Mouse (Mus musculus) CH12.LX (cell line): ENCODE measurements around the gene Wdfy2. TPM values are rescaled to one million over a fixed set of nuclear protein-coding genes. Genes with fewer than 3 reads are reported as not detected.

Experiments
- DNase-seq: peaks from one replicate; pipeline ENCODE4 v3.0.0-alpha.2; 2013; ENCODE audit errors: extremely low read depth
- H3K27ac ChIP-seq: 2 replicates; pipeline ENCODE4 v1.5.1; 2012; ENCODE audit warnings: low read depth, mild to moderate bottlenecking, control low read depth, moderate library complexity; ENCODE audit not compliant: insufficient read depth
- H3K27me3 ChIP-seq: replicated peaks from 2 replicates; pipeline ENCODE3; 2012; ENCODE audit warnings: inconsistent platforms
- H3K36me3 ChIP-seq, 2 experiments: replicated peaks in 1 of 2; 2 replicates each; pipeline versions ENCODE3 to v1.6.1; 2012; ENCODE audit warnings: inconsistent platforms in 1 of 2, low read length in 1 of 2, mild to moderate bottlenecking in 1 of 2, mixed read lengths in 1 of 2, moderate library complexity in 1 of 2; ENCODE audit not compliant: control insufficient read depth in 1 of 2, insufficient read depth in 1 of 2
- H3K4me1 ChIP-seq, 2 experiments: 2 replicates each; pipeline ENCODE4 v1.6.1; 2012; ENCODE audit warnings: inconsistent platforms in 1 of 2, moderate library complexity in 1 of 2; ENCODE audit not compliant: insufficient read depth in 2 of 2, control insufficient read depth in 1 of 2
- H3K4me2 ChIP-seq: 2 replicates; pipeline ENCODE4 v1.6.1; 2012; ENCODE audit warnings: low read depth, mild to moderate bottlenecking, control low read depth; ENCODE audit not compliant: poor library complexity, insufficient read depth, severe bottlenecking
- H3K4me3 ChIP-seq, 3 experiments: fragments of 150-350 bp in 1 of 3; sonication (generic) in 1 of 3; replicated peaks in 1 of 3; 2 replicates each; pipeline versions ENCODE3 to v1.5.1; 2011 to 2012; ENCODE audit warnings: low read depth in 2 of 3, low read length in 2 of 3, mild to moderate bottlenecking in 2 of 3, moderate library complexity in 2 of 3, control low read depth in 1 of 3, improper control_type of control experiment in 1 of 3, inconsistent platforms in 1 of 3, mixed read lengths in 1 of 3; ENCODE audit not compliant: poor library complexity in 1 of 3
- H3K79me2 ChIP-seq: replicated peaks from 2 replicates; pipeline ENCODE4 v1.6.1; 2012; ENCODE audit warnings: mild to moderate bottlenecking, moderate library complexity; ENCODE audit not compliant: control insufficient read depth, poor library complexity, insufficient read depth, severe bottlenecking; ENCODE audit errors: extremely low read depth
- H3K9ac ChIP-seq: 2 replicates; pipeline ENCODE4 v1.6.1; 2012; ENCODE audit warnings: low read depth, mild to moderate bottlenecking, control low read depth, moderate library complexity; ENCODE audit not compliant: insufficient read depth
- H3K9me3 ChIP-seq: replicated peaks from 2 replicates; pipeline ENCODE3; 2012; ENCODE audit warnings: low read length, inconsistent platforms, mixed read lengths
- CTCF ChIP-seq, 2 experiments: IDR thresholded peaks in 1 of 2; conservative IDR thresholded peaks in 1 of 2; 2 replicates each; pipeline ENCODE4 v1.5.1; 2011 to 2012; ENCODE audit warnings: low read depth in 2 of 2, low read length in 2 of 2, improper control_type of control experiment in 1 of 2, inconsistent platforms in 1 of 2, mild to moderate bottlenecking in 1 of 2, moderate library complexity in 1 of 2
- ELF1 ChIP-seq: IDR thresholded peaks from 2 replicates; pipeline ENCODE4 v1.6.1; 2014; ENCODE audit warnings: low read depth, mild to moderate bottlenecking, inconsistent platforms, low read length, improper control_type of control experiment
- ETS1 ChIP-seq: conservative IDR thresholded peaks from 2 replicates; pipeline ENCODE4 v1.6.1; 2012; ENCODE audit warnings: low read depth, mild to moderate bottlenecking, inconsistent platforms, low read length, improper control_type of control experiment, moderate library complexity
- HCFC1 ChIP-seq: IDR thresholded peaks from 2 replicates; pipeline ENCODE4 v1.6.1; 2012; ENCODE audit warnings: low read depth, mild to moderate bottlenecking, inconsistent platforms, low read length, improper control_type of control experiment
- KAT2A ChIP-seq: IDR thresholded peaks from 2 replicates; pipeline ENCODE4 v1.6.1; 2012; ENCODE audit warnings: low read length, improper control_type of control experiment, inconsistent platforms; ENCODE audit not compliant: insufficient replicate concordance
- MAZ ChIP-seq: IDR thresholded peaks from 2 replicates; pipeline ENCODE4 v1.6.1; 2012; ENCODE audit warnings: low read depth, mild to moderate bottlenecking, inconsistent platforms, low read length, improper control_type of control experiment, moderate library complexity
- MEF2A ChIP-seq: IDR thresholded peaks from 2 replicates; pipeline ENCODE4 v1.6.1; 2014; ENCODE audit warnings: low read depth, mild to moderate bottlenecking, inconsistent platforms, low read length, improper control_type of control experiment, borderline replicate concordance
- MXI1 ChIP-seq: IDR thresholded peaks from 2 replicates; pipeline ENCODE4 v1.6.1; 2011; ENCODE audit warnings: mild to moderate bottlenecking, low read depth, low read length, improper control_type of control experiment
- MYC ChIP-seq: IDR thresholded peaks from 2 replicates; pipeline ENCODE4 v1.6.1; 2011; ENCODE audit warnings: low read depth, mild to moderate bottlenecking, improper control_type of control experiment, low read length
- POLR2A ChIP-seq: IDR thresholded peaks from 2 replicates; pipeline ENCODE4 v1.6.1; 2011; ENCODE audit warnings: low read depth, mild to moderate bottlenecking, improper control_type of control experiment, low read length
- SMC3 ChIP-seq: IDR thresholded peaks from 2 replicates; pipeline ENCODE4 v1.6.1; 2011; ENCODE audit warnings: low read depth, low read length, improper control_type of control experiment
- TCF12 ChIP-seq: IDR thresholded peaks from 2 replicates; pipeline ENCODE4 v1.6.1; 2014; ENCODE audit warnings: low read depth, mild to moderate bottlenecking, inconsistent platforms, low read length, improper control_type of control experiment
- USF2 ChIP-seq: conservative IDR thresholded peaks from 2 replicates; pipeline ENCODE4 v1.6.1; 2011; ENCODE audit warnings: low read depth, low read length, improper control_type of control experiment
- ZMIZ1 ChIP-seq: IDR thresholded peaks from 2 replicates; pipeline ENCODE4 v1.6.1; 2012; ENCODE audit warnings: low read depth, mild to moderate bottlenecking, inconsistent platforms, low read length, improper control_type of control experiment
- ZNF384 ChIP-seq: IDR thresholded peaks from 2 replicates; pipeline ENCODE4 v1.6.1; 2012; ENCODE audit warnings: low read depth, low read length, improper control_type of control experiment, inconsistent platforms
- dilution Hi-C: fragments of 300-500 bp; cut with MboI; formaldehyde crosslinking; loops from 2 replicates; pipeline ENCODE4 v1.14.3; 2020; ENCODE audit warnings: low sequenced_read_pairs; ENCODE audit not compliant: extremely low pct_unique_long_range_greater_than_20kb, extremely low pct_ligation_motif_present
- in situ Hi-C: fragments of 300-500 bp; cut with MboI; formaldehyde crosslinking; loops from 3 replicates; pipeline ENCODE4 v1.14.3; 2019; ENCODE audit warnings: low sequenced_read_pairs, low pct_ligation_motif_present, low pct_unique_long_range_greater_than_20kb, mixed read lengths
- polyA plus RNA-seq: library from polyadenylated mRNA; unstranded; fragments of >175 nt; gene quantifications from 2 replicates; pipeline ENCODE4 v1.2.1, GENCODE M21; 2012; ENCODE audit warnings: low read depth; ENCODE audit not compliant: insufficient read length
- total RNA-seq, 2 experiments: library from RNA; depleted of rRNA; stranded (reverse); fragments of 300-350 nt in 1 of 2; fragments of >200 nt in 1 of 2; gene quantifications; 2 replicates each; pipeline ENCODE4 v1.2.3; 2012 to 2014

Wdfy2 gene
- total and polyA plus RNA-seq, 3 experiments, result 6.3 to 6.7 (median 6.6) TPM

DNA sequence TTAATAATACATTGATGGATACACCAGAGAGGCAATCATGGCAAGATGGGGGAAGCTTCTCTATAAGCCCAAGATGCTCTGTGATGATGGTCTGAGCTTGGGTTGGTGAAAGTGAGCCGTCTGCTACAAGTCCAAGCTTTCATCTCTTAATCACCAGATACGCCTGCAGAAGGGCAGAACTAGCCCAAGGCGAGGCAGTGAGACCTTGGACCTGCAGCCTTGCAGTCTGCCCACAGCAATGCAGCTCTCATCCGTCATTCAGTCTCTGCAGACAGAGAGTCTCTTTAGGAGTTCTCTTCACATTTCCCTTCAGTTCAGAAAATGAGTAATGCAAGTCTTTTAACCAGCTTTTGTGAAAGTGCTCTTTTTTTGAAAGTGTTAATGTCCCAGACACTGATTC is 20.4 kb downstream of the Wdfy2 start:
- Histone ChIP-seq H3K4me1 (peaks cover 12 to 42% of the 10 kb centered on the region in 2 experiments), H3K4me3 (no peak overlapping the region), H3K9me3 (peaks cover 5% of the 10 kb centered on the region), H3K27me3 (no peaks in the 10 kb centered on the region), H3K4me2 (no peak overlapping the region), H3K36me3 (peaks cover 0 to 3% of the 10 kb centered on the region in 2 experiments), H3K27ac (no peak overlapping the region), H3K79me2 (no peaks in the 10 kb centered on the region), H3K9ac (no peak overlapping the region)
- DNase-seq, result no peak
- TF ChIP-seq ZMIZ1, result no peak
- dilution Hi-C loops (no loop called here), in situ Hi-C loops (no loop called here)

DNA sequence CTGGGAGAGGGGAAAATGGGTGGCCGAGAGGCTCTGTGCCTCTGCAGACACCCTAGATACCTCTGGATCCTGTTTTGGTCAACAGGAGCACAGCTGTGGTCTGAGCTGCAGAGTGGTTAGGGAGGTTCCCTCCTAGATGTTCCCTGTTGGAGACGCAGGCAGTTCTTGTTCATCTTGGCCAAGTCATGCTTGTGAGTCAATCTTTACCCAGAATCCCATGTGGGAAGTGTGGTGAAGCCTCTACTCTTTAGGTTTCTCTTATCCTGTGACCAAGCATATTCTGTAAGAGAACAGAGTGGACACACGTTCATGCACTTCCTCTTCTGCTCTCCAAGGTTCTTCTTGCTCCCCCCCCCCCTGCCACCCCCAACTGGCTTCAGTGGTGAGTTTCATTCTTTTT is 20.8 kb downstream of the Wdfy2 start:
- Histone ChIP-seq H3K4me2 (no peak overlapping the region), H3K9me3 (peaks cover 5% of the 10 kb centered on the region), H3K4me1 (peaks cover 12 to 42% of the 10 kb centered on the region in 2 experiments), H3K79me2 (no peaks in the 10 kb centered on the region)
- in situ Hi-C loops, result no loop called here
- TF ChIP-seq ETS1, result 0 out of 2 replicates have a peak, but pooled peaks have one; percentile 11
- TF ChIP-seq USF2, result no peak
- no peak for TF ChIP-seq KAT2A
- no peak for TF ChIP-seq HCFC1
- TF ChIP-seq POLR2A, result no peak
- no peak for TF ChIP-seq CTCF (conservative IDR thresholded peaks at IDR 0.05 in 1 of 2, IDR thresholded peaks at IDR 0.05 in 1 of 2; ENCODE audit: low read depth in 2 of 2, low read length in 2 of 2)
- TF ChIP-seq TCF12, result no peak
- TF ChIP-seq MAZ, result 0 out of 2 replicates have a peak, but pooled peaks have one; percentile 47
- TF ChIP-seq ELF1, result 0 out of 2 replicates have a peak, but pooled peaks have one; percentile 18
- TF ChIP-seq, all 38 proteins: peak for 3
- Histone ChIP-seq H3K4me3 (no peak overlapping the region), H3K36me3 (peaks cover 0 to 2% of the 10 kb centered on the region in 2 experiments), H3K27me3 (no peaks in the 10 kb centered on the region), H3K27ac (no peak overlapping the region), H3K9ac (no peak overlapping the region)
- dilution Hi-C loops, result no loop called here
- DNase-seq, result peak; percentile 37

DNA sequence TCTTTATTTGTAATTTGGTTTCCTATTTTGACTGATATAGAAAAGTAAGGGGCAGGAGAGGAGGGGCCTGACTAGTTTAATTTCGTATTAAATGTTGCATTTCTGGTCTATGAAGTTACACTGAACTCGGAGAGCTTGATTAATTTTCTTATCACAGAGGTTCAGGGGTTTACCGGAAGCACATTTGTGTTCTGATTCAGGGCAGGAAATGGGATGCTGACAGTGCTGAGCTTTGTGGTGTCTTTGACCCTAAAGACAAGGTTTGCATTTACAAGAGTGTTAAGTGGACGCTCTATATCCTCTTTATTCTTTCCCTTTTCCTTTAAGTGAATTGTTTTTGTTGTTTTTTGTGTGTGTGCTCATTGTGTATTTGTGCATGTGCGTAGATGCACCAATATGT is 25.1 kb downstream of the Wdfy2 start:
- no peak for DNase-seq
- Histone ChIP-seq H3K27ac (no peak overlapping the region), H3K27me3 (no peaks in the 10 kb centered on the region), H3K4me1 (peaks cover 6 to 51% of the 10 kb centered on the region in 2 experiments; a peak in 3 of 4 replicates), H3K79me2 (no peaks in the 10 kb centered on the region), H3K4me2 (no peak overlapping the region), H3K9ac (no peak overlapping the region), H3K4me3 (no peak overlapping the region)
- in situ Hi-C loops, result no loop called here
- TF ChIP-seq USF2 (no peak), SMC3 (no peak), MEF2A (no peak), MYC (no peak), ZNF384 (no peak), MXI1 (no peak)
- TF ChIP-seq, all 38 proteins: peak for 0
- dilution Hi-C loops, result no loop called here
- H3K36me3 ChIP-seq, result no peaks in the 10 kb centered on the region
- H3K9me3 ChIP-seq, result peaks cover 5% of the 10 kb centered on the region
